Mouse (Mus musculus) forebrain, postnatal 0 days (tissue): ENCODE data around the gene Znhit3. TPM values are rescaled to one million over a fixed set of nuclear protein-coding genes. Genes with fewer than 3 reads are reported as not detected.

Source experiments
- ATAC-seq: fragments of 200-750 bp; cut with Nextera tagmentation; 2 replicates; pipeline ENCODE4 v1.8.0; 2017; ENCODE audit warnings: mild to moderate bottlenecking, moderate library complexity
- DNase-seq: peaks from one replicate; pipeline ENCODE4 v3.0.0-alpha.2; 2015
- H3K27ac ChIP-seq: fragments of 300-500 bp; sonication (generic); 2 replicates; pipeline ENCODE4 v1.5.1; 2014; ENCODE audit warnings: low read depth, mild to moderate bottlenecking, antibody characterized with exemption, low read length, moderate library complexity, mixed read lengths
- H3K27me3 ChIP-seq: fragments of 300-500 bp; sonication (generic); 2 replicates; pipeline ENCODE4 v1.6.1; 2014; ENCODE audit warnings: mild to moderate bottlenecking, low read length, mixed read lengths; ENCODE audit not compliant: insufficient read depth
- H3K36me3 ChIP-seq: fragments of 300-500 bp; sonication (generic); 2 replicates; pipeline ENCODE4 v1.6.1; 2014; ENCODE audit warnings: mild to moderate bottlenecking, moderate library complexity; ENCODE audit not compliant: insufficient read depth
- H3K4me1 ChIP-seq: fragments of 300-500 bp; sonication (generic); 2 replicates; pipeline ENCODE4 v1.6.1; 2014; ENCODE audit warnings: antibody characterized with exemption; ENCODE audit not compliant: insufficient read depth
- H3K4me2 ChIP-seq: fragments of 300-500 bp; sonication (generic); 2 replicates; pipeline ENCODE4 v1.6.1; 2014; ENCODE audit warnings: low read depth, mild to moderate bottlenecking, moderate library complexity
- H3K4me3 ChIP-seq: fragments of 300-500 bp; sonication (generic); 2 replicates; pipeline ENCODE4 v1.5.1; 2014; ENCODE audit warnings: low read depth, low read length, mixed read lengths
- H3K9ac ChIP-seq: fragments of 300-500 bp; sonication (generic); 2 replicates; pipeline ENCODE4 v1.6.1; 2014; ENCODE audit warnings: mild to moderate bottlenecking
- H3K9me3 ChIP-seq: fragments of 300-500 bp; sonication (generic); 2 replicates; pipeline ENCODE4 v1.6.1; 2016; ENCODE audit warnings: low read length
- CTCF ChIP-seq: sonication (generic); IDR thresholded peaks from 2 replicates; pipeline ENCODE4 v1.5.1; 2016; ENCODE audit warnings: antibody characterized with exemption, control low read depth, low read depth
- WGBS: fragments of 180-500 bp; shearing (Covaris S2); extraction: QIAGEN DNeasy Blood & Tissue Kit; methylation state at CpG from one replicate; pipeline ENCODE4 v1.1.7; 2014; 5-methylcytosine and 5-hydroxymethylcytosine counted together
- polyA plus RNA-seq: library from polyadenylated mRNA; unstranded; fragments of >200 nt; fragmentation: Nextera tagmentation; extraction: Ambion mirVana; gene quantifications from 2 replicates; pipeline ENCODE4 v1.2.1, GENCODE M21; 2015
- total RNA-seq: library from RNA; depleted of rRNA; stranded (reverse); fragments of >200 nt; gene quantifications from 2 replicates; pipeline ENCODE4 v1.2.3, GENCODE M21; 2014; rRNA removed

Znhit3 gene
- 40.0 and 50.7 TPM in 2 replicates for total RNA-seq
- 83.9 and 96.1 TPM in 2 replicates for polyA plus RNA-seq

GRCm38 (mm10) chr11:84916053-84916702 is at the start of gene Znhit3:
Znhit3 (minus strand) TSS chr11:84916366.
- peak; percentile 42 for TF ChIP-seq CTCF
- H3K9me3 ChIP-seq, result no peaks in the 10 kb centered on the region
- 0 out of 2 replicates have a peak within 1 kb of the TSS, but pooled peaks have one; percentile 55 for H3K27ac ChIP-seq
- ATAC-seq (peak; percentile 98), DNase-seq (peak; percentile 94)
- peaks cover 7% of the 10 kb centered on the region; the same call in 1 of the 2 replicates for H3K4me1 ChIP-seq
- peak within 1 kb of the TSS; percentile 73 for H3K9ac ChIP-seq
- WGBS, result 3% methylated on average over 34 of the region's 34 CpGs
- H3K4me2 ChIP-seq, result peak within 1 kb of the TSS; percentile 69
- no peaks in the 10 kb centered on the region for H3K27me3 ChIP-seq
- peaks cover 19% of the 10 kb centered on the region for H3K36me3 ChIP-seq
- H3K4me3 ChIP-seq, result peak within 1 kb of the TSS; percentile 69

- TF ChIP-seq CTCF, result no peak
- H3K36me3 ChIP-seq, result no peaks in the 10 kb centered on the region
- WGBS, result 92% methylated on average over 3 of the region's 3 CpGs
- H3K4me3 ChIP-seq, result no peak overlapping the region
- no peak overlapping the region for H3K4me2 ChIP-seq
- DNase-seq (no peak), ATAC-seq (no peak)
- no peak overlapping the region for H3K9ac ChIP-seq
- no peaks in the 10 kb centered on the region for H3K4me1 ChIP-seq
- H3K27ac ChIP-seq, result no peak overlapping the region
- H3K9me3 ChIP-seq, result no peaks in the 10 kb centered on the region
- peaks cover 11% of the 10 kb centered on the region for H3K27me3 ChIP-seq
Observed at GRCm38 (mm10) chr11:84963556-84963955, 47.4 kb upstream of the Znhit3 start.

- Histone ChIP-seq H3K4me3 (no peak overlapping the region), H3K27me3 (peaks cover 16% of the 10 kb centered on the region), H3K9ac (no peak overlapping the region), H3K36me3 (no peaks in the 10 kb centered on the region), H3K4me1 (peaks cover 5% of the 10 kb centered on the region; the same call in 1 of the 2 replicates), H3K4me2 (no peak overlapping the region), H3K27ac (no peak overlapping the region), H3K9me3 (no peaks in the 10 kb centered on the region)
- ATAC-seq (no peak), DNase-seq (no peak)
- WGBS, result 91% methylated on average over 4 of the region's 4 CpGs
- TF ChIP-seq CTCF, result no peak
Observed at GRCm38 (mm10) chr11:84962536-84962935, 46.4 kb upstream of the Znhit3 start.

- no peak overlapping the region for H3K4me2 ChIP-seq
- DNase-seq, result no peak
- WGBS, result 81% methylated on average over 4 of the region's 4 CpGs
Observed at GRCm38 (mm10) chr11:84961571-84961970, 45.4 kb upstream of the Znhit3 start.

GRCm38 (mm10) chr11:84960780-84961179 is 44.6 kb upstream of the Znhit3 start:
- Histone ChIP-seq H3K4me1 (peaks cover 8% of the 10 kb centered on the region; the same call in 1 of the 2 replicates), H3K27ac (no peak overlapping the region), H3K36me3 (no peaks in the 10 kb centered on the region), H3K4me3 (no peak overlapping the region), H3K9me3 (no peaks in the 10 kb centered on the region), H3K27me3 (peaks cover 33% of the 10 kb centered on the region), H3K4me2 (no peak overlapping the region), H3K9ac (no peak overlapping the region)
- 62% methylated on average over 6 of the region's 6 CpGs for WGBS
- DNase-seq (no peak), ATAC-seq (no peak)
- TF ChIP-seq CTCF, result no peak

More at GRCm38 (mm10) chr11:84961571-84961970, 45.4 kb upstream of the Znhit3 start:
- Histone ChIP-seq H3K27ac (no peak overlapping the region), H3K36me3 (no peaks in the 10 kb centered on the region), H3K9ac (no peak overlapping the region), H3K4me3 (no peak overlapping the region), H3K27me3 (peaks cover 25% of the 10 kb centered on the region), H3K4me1 (peaks cover 8% of the 10 kb centered on the region; the same call in 1 of the 2 replicates), H3K9me3 (no peaks in the 10 kb centered on the region)
- no peak for TF ChIP-seq CTCF
- ATAC-seq, result no peak

- Histone ChIP-seq H3K4me2 (no peak overlapping the region), H3K36me3 (no peaks in the 10 kb centered on the region), H3K27me3 (peaks cover 33% of the 10 kb centered on the region), H3K27ac (no peak overlapping the region), H3K4me3 (no peak overlapping the region), H3K4me1 (peaks cover 8% of the 10 kb centered on the region; the same call in 1 of the 2 replicates), H3K9ac (no peak overlapping the region), H3K9me3 (no peaks in the 10 kb centered on the region)
- 43% methylated on average over 3 of the region's 3 CpGs for WGBS
- ATAC-seq, result no peak
- no peak for DNase-seq
- no peak for TF ChIP-seq CTCF
Observed at GRCm38 (mm10) chr11:84960291-84960690, 44.1 kb upstream of the Znhit3 start.

- Histone ChIP-seq H3K36me3 (no peaks in the 10 kb centered on the region), H3K4me1 (peaks cover 8% of the 10 kb centered on the region; the same call in 1 of the 2 replicates), H3K9ac (no peak overlapping the region), H3K4me2 (no peak overlapping the region), H3K27me3 (peaks cover 33% of the 10 kb centered on the region), H3K27ac (no peak overlapping the region), H3K9me3 (no peaks in the 10 kb centered on the region), H3K4me3 (no peak overlapping the region)
- WGBS, result 5% methylated on average over 9 of the region's 9 CpGs
- TF ChIP-seq CTCF, result no peak
- DNase-seq, result no peak
- no peak for ATAC-seq
Observed at GRCm38 (mm10) chr11:84959701-84960181, 43.6 kb upstream of the Znhit3 start.
